Mouse (Mus musculus) ES-E14 (cell line): ENCODE measurements around the gene Il4i1.

Source experiments
- CHD2 ChIP-seq: IDR thresholded peaks from 2 replicates; pipeline ENCODE4 v1.6.1; 2014; ENCODE audit warnings: mild to moderate bottlenecking, low read depth, low read length, inconsistent platforms
- HCFC1 ChIP-seq: IDR thresholded peaks from 2 replicates; pipeline ENCODE4 v1.6.1; 2012; ENCODE audit warnings: low read length, inconsistent platforms, borderline replicate concordance; ENCODE audit not compliant: insufficient read depth
- MAFK ChIP-seq: IDR thresholded peaks from 2 replicates; pipeline ENCODE4 v1.6.1; 2014; ENCODE audit warnings: mild to moderate bottlenecking, low read depth, low read length, inconsistent platforms; ENCODE audit not compliant: insufficient read depth

GRCm38 (mm10) chr7:44835373-44836015, 19.3 kb downstream of the Il4i1 start:
- no peak for TF ChIP-seq CHD2
- TF ChIP-seq HCFC1: no peak
- no peak for TF ChIP-seq MAFK
